Mouse (Mus musculus): Measurements from ENCODE around the gene Mink1.

The Mink1 gene

DNA sequence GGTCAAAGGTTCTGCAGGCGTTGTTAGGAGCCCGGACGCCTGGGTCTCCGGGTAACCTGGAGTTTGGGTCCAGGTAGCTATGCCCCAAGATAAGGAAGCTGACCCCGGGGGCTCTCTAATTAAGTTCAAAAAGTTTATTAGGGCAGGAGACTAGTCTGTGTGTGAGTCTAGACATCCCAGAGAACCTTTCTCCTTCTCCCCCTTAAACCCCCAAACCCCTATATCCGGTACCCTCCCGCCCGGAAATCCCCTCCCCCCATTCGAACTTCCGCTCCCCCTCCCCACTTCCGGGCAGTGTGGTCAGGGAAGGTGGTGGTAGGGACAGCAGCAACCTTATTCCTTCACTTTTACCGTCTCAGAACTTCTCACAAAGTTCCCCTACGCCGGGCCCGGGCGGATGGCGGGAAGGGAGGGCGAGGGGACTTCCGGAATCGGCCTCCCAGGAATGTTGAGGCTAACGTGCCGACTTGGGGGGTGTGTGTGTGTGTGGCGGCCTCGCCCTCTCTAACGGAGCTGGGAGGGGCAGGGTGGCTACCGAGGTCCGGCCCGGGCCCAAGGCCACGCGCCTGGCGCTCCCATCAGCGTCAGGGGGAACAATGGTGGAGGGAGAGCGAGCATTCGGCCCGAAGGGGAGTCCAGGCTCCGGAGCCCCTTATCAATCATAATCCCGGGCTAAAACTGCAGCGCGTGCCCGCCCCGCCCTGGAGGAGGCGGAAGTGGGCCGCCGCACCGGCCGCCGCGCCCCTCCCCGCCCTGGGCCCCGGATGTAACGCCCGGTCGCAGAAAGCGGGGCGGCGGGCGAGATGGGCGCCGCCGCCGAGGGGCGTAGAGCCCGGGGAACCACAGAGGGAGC lies 90.9 kb downstream of the Mink1 start:
- DNase-seq (ENCODE audit: low spot score in 2 of 2) = no peak

DNA sequence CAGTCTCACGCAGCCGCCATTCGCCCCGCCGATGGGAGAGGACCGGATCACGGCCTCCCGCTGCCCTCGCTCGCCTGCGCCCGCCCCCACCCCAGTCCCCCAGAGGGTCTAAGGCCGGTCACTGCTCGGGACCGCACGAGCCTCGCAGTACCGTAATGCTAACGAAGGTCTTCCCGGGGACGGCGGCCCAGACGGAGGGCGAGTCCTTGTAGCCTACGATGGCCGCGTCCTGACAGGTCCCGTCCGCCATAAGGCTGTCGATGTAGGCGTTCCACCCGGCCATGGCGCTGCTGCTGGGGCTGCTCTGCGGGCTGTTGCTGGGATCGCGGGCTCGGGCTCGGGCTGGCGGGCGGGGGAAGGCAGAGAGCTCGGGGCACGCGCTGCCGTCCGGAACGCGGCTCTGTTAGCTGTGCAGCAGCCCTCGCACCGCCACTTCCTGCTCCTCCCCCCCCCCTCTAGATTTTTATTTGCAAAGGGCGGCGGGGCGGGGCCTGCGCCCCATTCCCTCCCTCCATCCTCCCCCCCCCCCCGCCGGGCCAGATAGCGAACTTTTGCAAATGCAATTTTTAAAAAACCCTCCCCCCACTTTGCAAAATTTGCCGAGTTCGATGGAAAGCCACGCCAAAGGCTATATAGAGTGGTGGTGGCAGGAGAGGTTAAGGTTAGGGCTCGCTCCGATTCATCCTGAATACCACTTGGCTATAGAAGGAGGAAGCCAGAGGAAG lies 91.7 kb downstream of the Mink1 start, which contains the start of gene Pfn1:
TSS of gene Pfn1 (minus strand) at position 447 of the 725 bp plus-strand sequence.
- peak; percentile 57 to 69 for DNase-seq (ENCODE audit: low spot score in 2 of 2)

- peak; percentile 69 to 77 for DNase-seq (ENCODE audit: low spot score in 2 of 2)
Measured at GRCm38 (mm10) chr11:70654923-70655570, 92.4 kb downstream of the Mink1 start.

GRCm38 (mm10) chr11:70655571-70656455 lies 93.1 kb downstream of the Mink1 start:
- no peak for DNase-seq (ENCODE audit: low spot score in 2 of 2)

GRCm38 (mm10) chr11:70656456-70656927 lies 93.8 kb downstream of the Mink1 start:
- DNase-seq (ENCODE audit: low spot score in 2 of 2) = no peak

DNA sequence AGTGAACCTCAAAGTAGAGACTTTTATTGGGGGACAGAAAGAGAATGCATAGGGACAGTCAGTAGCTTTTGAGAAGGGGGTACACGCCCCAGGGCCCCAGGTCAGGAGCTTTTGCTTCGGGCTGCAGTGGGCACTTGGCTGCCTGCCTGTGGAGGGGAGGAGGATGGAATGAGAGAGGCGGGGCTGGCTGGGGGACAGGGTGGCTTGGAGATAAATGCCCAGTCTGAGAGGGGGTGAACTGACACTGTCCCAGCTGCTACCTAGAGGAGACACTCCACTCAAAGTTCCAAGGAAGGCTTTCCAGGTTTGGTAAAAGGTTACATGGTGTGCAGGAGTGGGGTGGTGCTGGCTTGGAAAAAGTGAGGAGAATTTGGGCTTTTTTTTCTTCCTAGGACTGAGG lies 94.3 kb downstream of the Mink1 start, which contains the start of gene Eno3:
TSS of gene Eno3 (plus strand) at position 239 of the 400 bp plus-strand sequence.
- DNase-seq (ENCODE audit: low spot score in 2 of 2) = no peak

- DNase-seq (ENCODE audit: low spot score in 2 of 2) = no peak
Measured at GRCm38 (mm10) chr11:70657573-70657972, 94.9 kb downstream of the Mink1 start.

GRCm38 (mm10) chr11:70657991-70658390 lies 95.3 kb downstream of the Mink1 start:
- DNase-seq (ENCODE audit: low spot score in 2 of 2) = no peak

- no peak for DNase-seq (ENCODE audit: low spot score in 2 of 2)
Measured at GRCm38 (mm10) chr11:70658521-70658920, 95.8 kb downstream of the Mink1 start.

GRCm38 (mm10) chr11:70658942-70659341 lies 96.3 kb downstream of the Mink1 start:
- no peak for DNase-seq (ENCODE audit: low spot score in 2 of 2)

GRCm38 (mm10) chr11:70660571-70660970 lies 97.9 kb downstream of the Mink1 start:
- no peak for DNase-seq (ENCODE audit: low spot score in 2 of 2)

DNA sequence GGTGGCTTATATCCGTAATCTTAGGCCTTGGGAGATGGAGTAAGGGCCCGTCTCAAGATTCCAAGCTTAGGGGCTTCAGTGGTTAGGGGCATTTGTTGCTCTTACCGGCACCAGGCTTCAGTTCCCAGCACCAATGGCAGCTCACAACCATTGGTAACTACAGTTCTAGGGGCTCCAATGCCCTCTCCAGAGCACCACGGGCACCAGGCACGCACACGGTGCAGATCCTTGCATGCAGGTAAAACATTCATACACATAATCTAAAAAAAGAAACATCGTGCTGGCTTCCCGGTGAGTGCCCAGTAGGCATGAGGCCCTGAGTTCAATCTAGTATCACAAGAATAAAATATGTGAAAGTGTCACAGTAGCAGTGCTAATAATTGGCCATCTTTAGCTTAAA lies 100.4 kb downstream of the Mink1 start:
- no peak for DNase-seq (ENCODE audit: low spot score in 2 of 2)

DNA sequence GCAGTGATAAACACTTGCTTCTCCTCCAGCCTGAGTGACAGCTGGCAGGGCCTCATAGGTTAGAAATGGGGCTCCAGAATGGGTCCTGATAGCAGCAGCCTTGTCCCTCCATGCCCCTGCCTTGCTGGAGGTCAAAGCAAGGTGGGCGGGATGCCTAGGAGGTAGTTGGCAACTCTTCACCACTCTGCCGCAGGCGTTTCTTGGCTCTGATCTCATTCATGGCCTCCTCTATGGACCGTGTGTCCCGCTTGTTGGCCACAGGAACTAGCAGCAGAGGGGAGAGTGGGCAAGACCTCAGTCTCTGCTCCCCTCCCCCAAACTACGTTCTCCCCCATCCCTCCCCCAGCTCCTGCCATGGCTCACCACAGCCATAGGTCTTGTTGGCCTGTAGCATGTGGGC lies 101.3 kb downstream of the Mink1 start:
- DNase-seq (ENCODE audit: low spot score in 2 of 2) = no peak
